Mouse (Mus musculus) C2C12 (cell line): Measurements from ENCODE around the gene Gramd1b. TPM values are rescaled to one million over a fixed set of nuclear protein-coding genes. Genes with fewer than 3 reads are reported as not detected.

ENCODE experiments used
- H3K27me3 ChIP-seq: one replicate; pipeline ENCODE4 v1.6.1; 2011; ENCODE audit not compliant: control insufficient read depth, insufficient read depth, insufficient read length
- H3K36me3 ChIP-seq: one replicate; pipeline ENCODE4 v1.6.1; 2011; ENCODE audit not compliant: control insufficient read depth, insufficient read depth
- H3K4me3 ChIP-seq: one replicate; pipeline ENCODE4 v1.5.1; 2011; ENCODE audit warnings: mild to moderate bottlenecking, control low read depth; ENCODE audit not compliant: poor library complexity, insufficient read depth, severe bottlenecking
- H3K79me2 ChIP-seq: one replicate; pipeline ENCODE4 v1.6.1; 2011; ENCODE audit not compliant: control insufficient read depth, insufficient read depth
- H3K79me3 ChIP-seq: one replicate; pipeline ENCODE4 v1.6.1; 2011; ENCODE audit warnings: low read depth, control low read depth
- H3ac ChIP-seq: one replicate; pipeline ENCODE3; 2011; ENCODE audit warnings: low read depth; ENCODE audit not compliant: control insufficient read depth, insufficient read length
- CEBPB ChIP-seq: IDR thresholded peaks from one replicate; pipeline ENCODE4 v1.6.1; 2011; ENCODE audit warnings: low read depth, mild to moderate bottlenecking, control low read depth, moderate library complexity
- CTCF ChIP-seq: IDR thresholded peaks from one replicate; pipeline ENCODE4 v1.5.1; 2011; ENCODE audit not compliant: control insufficient read depth, insufficient read depth, insufficient read length
- FOSL1 ChIP-seq: IDR thresholded peaks from one replicate; pipeline ENCODE4 v1.8.0; 2011; ENCODE audit warnings: mild to moderate bottlenecking, low read length; ENCODE audit not compliant: poor library complexity, insufficient read depth, severe bottlenecking
- MAX ChIP-seq: IDR thresholded peaks from one replicate; pipeline ENCODE4 v1.6.1; 2011; ENCODE audit warnings: mild to moderate bottlenecking, control low read depth
- MYOD1 ChIP-seq: IDR thresholded peaks from one replicate; pipeline ENCODE4 v1.6.1; 2011; ENCODE audit warnings: low read depth; ENCODE audit not compliant: control insufficient read depth, insufficient read length
- MYOG ChIP-seq: IDR thresholded peaks from one replicate; pipeline ENCODE4 v1.6.1; 2011; ENCODE audit not compliant: control insufficient read depth, insufficient read length; ENCODE audit errors: extremely low read depth
- USF1 ChIP-seq: IDR thresholded peaks from one replicate; pipeline ENCODE4 v1.6.1; 2011; ENCODE audit warnings: low read depth, mild to moderate bottlenecking, control low read depth, moderate library complexity
- polyA plus RNA-seq: library from polyadenylated mRNA; unstranded; fragments of >200 nt; fragmentation: generic; extraction: Trizol; gene quantifications from one replicate; pipeline ENCODE4 v1.2.1, GENCODE M21; 2012; ENCODE audit warnings: missing spikeins

Gramd1b gene
- polyA plus RNA-seq, 1 experiment = 3.7 TPM

- no peak overlapping the region for H3K4me3 ChIP-seq
- H3K27me3 ChIP-seq = no peaks in the 10 kb centered on the region
- TF ChIP-seq MYOD1 = peak; percentile 3
- TF ChIP-seq CTCF = no peak
- no peak for TF ChIP-seq MAX
- TF ChIP-seq MYOG = no peak
- no peak for TF ChIP-seq CEBPB
- no peak for TF ChIP-seq USF1
- no peaks in the 10 kb centered on the region for H3K79me3 ChIP-seq
- no peak overlapping the region for H3ac ChIP-seq
- no peaks in the 10 kb centered on the region for H3K79me2 ChIP-seq
- no peaks in the 10 kb centered on the region for H3K36me3 ChIP-seq
Observed at GRCm38 (mm10) chr9:40459304-40460280, 71.6 kb downstream of the Gramd1b start.

- TF ChIP-seq MYOG (no peak), MYOD1 (peak; percentile 61)
- H3K27me3 ChIP-seq = no peaks in the 10 kb centered on the region
- no peaks in the 10 kb centered on the region for H3K79me3 ChIP-seq
- H3K36me3 ChIP-seq = no peaks in the 10 kb centered on the region
- no peak overlapping the region for H3ac ChIP-seq
- H3K79me2 ChIP-seq = no peaks in the 10 kb centered on the region
- no peak overlapping the region for H3K4me3 ChIP-seq
Observed at GRCm38 (mm10) chr9:40458559-40459303, 72.5 kb downstream of the Gramd1b start.

GRCm38 (mm10) chr9:40457448-40457847 lies 73.7 kb downstream of the Gramd1b start:
- H3K79me3 ChIP-seq = no peaks in the 10 kb centered on the region
- no peaks in the 10 kb centered on the region for H3K36me3 ChIP-seq
- no peak overlapping the region for H3ac ChIP-seq
- no peak overlapping the region for H3K4me3 ChIP-seq
- H3K79me2 ChIP-seq = no peaks in the 10 kb centered on the region
- no peaks in the 10 kb centered on the region for H3K27me3 ChIP-seq
- TF ChIP-seq FOSL1 = no peak
- no peak for TF ChIP-seq MYOD1
- no peak for TF ChIP-seq MYOG
- no peak for TF ChIP-seq USF1
- TF ChIP-seq CEBPB = no peak
- TF ChIP-seq CTCF = no peak

- TF ChIP-seq CTCF (no peak), MAX (no peak), USF1 (no peak), FOSL1 (no peak), MYOG (no peak), MYOD1 (no peak), CEBPB (no peak)
- Histone ChIP-seq H3K36me3 (no peaks in the 10 kb centered on the region), H3ac (peak overlapping the region; percentile 60), H3K79me2 (no peaks in the 10 kb centered on the region), H3K79me3 (no peaks in the 10 kb centered on the region), H3K27me3 (no peaks in the 10 kb centered on the region), H3K4me3 (peak overlapping the region; percentile 25)
Observed at GRCm38 (mm10) chr9:40456191-40456590, 75.0 kb downstream of the Gramd1b start.

- peak overlapping the region; percentile 60 for H3ac ChIP-seq
- TF ChIP-seq MAX = no peak
- TF ChIP-seq CTCF = peak; percentile 4
- H3K4me3 ChIP-seq = peak overlapping the region; percentile 25
- H3K36me3 ChIP-seq = no peaks in the 10 kb centered on the region
- H3K79me3 ChIP-seq = no peaks in the 10 kb centered on the region
- H3K27me3 ChIP-seq = no peaks in the 10 kb centered on the region
- no peaks in the 10 kb centered on the region for H3K79me2 ChIP-seq
Observed at GRCm38 (mm10) chr9:40455336-40456185, 75.6 kb downstream of the Gramd1b start.
